Mouse (Mus musculus): ENCODE data around the gene Prpf18. TPM values are rescaled to one million over a fixed set of nuclear protein-coding genes. Genes with fewer than 3 reads are reported as not detected.

Gene Prpf18
- total RNA-seq, 2 experiments from 2014 or later = 49.6 to 49.7 TPM

DNA sequence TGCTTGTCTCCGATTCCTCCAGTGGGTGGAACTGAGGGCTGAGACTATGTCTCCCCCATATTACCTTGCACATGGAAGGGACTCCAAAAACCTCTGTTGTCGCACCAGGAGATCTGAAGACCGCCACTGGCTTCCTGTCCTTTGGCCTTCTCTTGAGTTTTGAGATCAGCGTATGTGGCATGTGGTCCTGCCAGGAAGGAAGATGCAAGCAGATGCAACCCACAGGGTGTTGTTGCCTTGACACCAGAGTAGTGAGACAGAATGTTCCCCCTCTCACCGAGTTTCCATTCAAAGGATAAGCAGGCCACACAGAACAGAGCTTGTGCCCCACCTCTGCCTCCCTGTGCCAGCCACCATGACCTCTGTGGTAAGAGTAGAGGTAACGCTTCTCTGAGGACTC is 71.2 kb downstream of the Prpf18 start:
- intact Hi-C loops (cut with DNase I) = no loop called here
- DNase-seq (ENCODE audit: low spot score in 2 of 2) = no peak

DNA sequence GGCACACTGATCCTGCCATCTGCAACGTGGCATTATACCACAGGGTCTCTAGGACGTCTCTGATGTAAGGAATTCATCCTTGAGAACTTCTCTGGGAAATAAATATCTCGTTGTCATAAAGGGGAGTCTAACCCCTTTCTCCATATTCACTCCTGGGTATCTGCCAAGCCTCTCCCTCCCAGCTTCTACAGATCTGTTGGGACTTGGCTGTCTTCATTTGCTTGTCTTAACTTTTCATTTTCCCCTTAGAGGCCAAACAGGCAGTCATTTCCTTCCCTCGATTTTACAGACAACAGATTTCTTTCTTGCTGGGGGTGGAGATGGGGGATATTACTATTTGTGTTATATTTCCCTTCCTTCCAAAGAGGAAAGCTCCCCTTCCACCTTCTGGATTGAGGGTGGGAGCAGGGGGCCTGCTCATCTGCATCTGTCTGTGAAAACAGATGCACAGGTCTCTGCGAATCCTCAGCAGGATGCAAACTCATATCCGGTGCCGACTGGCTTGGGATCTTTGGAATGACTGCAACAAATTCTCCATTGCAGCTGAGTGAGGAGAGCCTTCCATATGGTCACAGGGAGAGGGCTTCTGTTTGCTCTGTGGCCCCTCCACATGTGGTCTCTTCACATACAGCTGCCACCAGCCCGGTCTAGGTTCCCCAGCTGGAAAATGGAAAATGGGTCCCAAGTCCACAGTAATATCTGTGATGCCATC is 72.4 kb downstream of the Prpf18 start:
- no peak for DNase-seq (ENCODE audit: low spot score in 2 of 2)
- intact Hi-C loops (cut with DNase I) = no loop called here

DNA sequence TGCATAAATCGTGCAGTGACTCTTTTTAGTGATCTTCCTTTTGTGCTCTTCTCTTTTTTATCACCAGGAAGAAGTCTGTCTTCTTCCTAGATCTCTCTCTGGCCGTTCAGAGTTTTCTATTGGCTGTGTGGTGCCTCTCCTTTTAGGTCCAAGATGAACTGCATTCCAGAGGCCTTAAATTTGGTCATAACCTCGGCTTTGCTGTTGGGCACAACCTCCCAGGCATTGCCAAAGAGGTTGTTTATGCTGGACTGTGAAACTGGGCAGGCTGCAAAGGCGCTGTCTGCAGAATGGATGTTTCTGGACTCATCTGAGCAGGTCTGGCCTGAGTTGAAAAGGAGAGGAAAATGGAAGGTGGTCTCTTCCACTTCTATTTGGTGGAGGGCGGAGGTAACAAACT is 73.6 kb downstream of the Prpf18 start:
- intact Hi-C loops (cut with DNase I) = no loop called here
- no peak for DNase-seq (ENCODE audit: low spot score in 2 of 2)

DNA sequence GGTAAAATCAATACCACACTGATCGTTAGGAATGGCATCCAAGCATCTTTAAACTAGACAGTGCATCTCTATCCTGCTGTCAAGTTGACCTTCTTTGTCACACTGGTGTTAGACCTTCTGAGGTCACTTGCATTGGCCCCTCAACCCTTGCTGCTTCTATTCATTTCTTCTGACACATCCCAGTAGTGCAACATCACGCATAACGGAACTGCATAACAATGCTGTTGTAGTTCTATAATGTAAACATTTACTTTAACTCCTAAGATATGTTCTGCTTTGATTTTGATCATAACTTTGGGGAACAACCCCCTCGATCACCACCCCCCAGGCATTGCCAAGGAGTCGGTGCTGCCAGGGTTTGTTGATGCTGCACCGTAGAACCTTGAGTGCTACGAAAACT is 75.9 kb downstream of the Prpf18 start:
- intact Hi-C loops (cut with DNase I) = no loop called here
- DNase-seq (ENCODE audit: low spot score in 2 of 2) = no peak

DNA sequence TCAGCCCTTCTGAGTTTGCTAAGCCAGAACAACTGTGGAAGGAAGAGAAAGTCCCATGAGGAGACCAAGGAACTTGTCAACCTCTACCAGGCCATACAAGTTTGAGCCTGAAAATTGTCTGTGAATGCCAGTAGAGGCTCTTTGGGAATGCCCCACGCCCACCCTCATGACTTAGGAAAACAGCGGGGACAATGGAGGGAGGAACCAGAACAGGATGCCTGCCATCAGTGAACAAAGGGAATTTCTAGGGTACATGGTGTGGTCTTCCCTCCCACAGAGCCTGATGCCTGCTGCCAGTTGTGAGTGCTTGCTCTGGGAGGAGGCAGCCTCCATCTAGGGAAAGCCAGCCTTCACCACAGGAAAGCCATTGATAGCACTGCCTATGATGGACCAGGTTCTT is 76.8 kb downstream of the Prpf18 start:
- no peak for DNase-seq (ENCODE audit: low spot score in 2 of 2)

DNA sequence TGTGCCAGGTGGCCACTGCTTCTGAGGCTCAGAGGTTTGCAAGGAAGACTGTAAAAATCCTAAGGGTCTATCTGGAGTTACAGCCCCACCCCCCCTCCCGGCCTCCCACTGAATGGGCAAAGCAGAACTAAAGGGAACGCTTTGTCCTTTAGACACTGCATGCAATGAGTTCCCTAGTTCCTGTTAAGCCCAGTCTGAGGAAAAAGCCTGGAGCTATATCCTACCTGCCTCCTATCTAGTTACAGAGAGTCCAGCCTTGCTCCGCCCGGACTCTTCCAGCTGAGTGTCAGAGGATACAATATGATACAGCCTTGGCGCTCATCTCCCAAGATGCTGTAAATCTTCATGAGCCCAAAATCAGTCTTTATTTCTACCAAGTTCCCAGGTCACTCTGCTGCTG is 77.7 kb downstream of the Prpf18 start:
- intact Hi-C loops (cut with DNase I) = no loop called here
- no peak for DNase-seq (ENCODE audit: low spot score in 2 of 2)

More for the DNA sequence above, 76.8 kb downstream of the Prpf18 start:
- intact Hi-C loops (cut with DNase I) = no loop called here

DNA sequence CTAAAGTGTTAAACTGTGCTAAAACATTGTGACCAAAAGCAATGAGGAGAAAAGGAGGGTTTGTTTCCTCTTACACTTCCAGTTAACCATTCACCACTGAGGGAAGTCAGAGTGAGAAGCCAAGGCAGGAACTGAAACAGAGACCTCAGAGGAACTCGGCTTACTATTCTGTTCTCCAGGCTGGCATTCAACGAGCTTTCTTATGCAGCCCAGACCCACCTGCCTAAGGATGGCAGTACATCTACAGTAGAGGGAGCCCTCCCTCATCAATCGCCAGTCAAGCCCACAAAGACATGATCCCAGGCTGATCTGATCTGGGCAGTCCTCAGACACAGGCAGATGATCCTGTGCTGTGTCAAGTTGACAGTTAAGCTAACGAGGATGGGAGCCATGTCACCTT is 78.5 kb downstream of the Prpf18 start:
- intact Hi-C loops (cut with DNase I) = no loop called here
- no peak for DNase-seq (ENCODE audit: low spot score in 2 of 2)

DNA sequence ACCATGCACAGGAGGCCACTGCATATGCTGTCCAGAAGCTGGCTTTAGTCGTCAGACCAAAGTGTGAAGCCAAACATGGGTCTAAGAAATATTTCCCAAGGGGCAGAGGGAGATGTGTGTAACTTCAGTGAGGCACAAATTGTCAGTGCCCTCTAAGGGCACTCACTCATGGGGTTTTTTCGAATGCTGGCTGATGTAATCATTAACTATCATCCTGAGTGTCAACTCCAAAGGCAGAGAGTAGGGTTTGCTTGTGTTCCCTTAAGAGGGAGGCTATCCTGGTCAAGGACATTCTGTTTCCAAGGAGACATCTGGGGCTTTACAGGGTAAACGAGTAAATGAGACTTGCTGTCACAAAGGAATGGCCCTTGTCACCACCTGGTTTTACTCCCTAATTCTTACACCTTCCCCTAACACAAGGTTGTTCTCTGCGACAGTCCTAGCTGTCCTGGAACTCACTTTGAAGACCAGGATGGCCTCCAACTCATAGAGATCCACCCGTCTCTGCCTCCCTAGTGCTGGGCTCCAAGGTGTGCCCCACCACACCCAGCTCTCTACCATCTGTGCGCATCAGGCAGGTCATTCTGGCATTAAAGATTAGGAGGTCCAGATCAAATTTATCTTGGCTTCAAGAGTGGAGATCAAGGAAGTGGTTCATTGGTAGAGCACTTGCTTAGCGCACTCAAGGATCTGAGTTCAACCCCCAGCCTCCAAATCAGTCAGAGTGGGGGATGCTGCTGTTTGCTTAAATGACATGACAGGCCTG is 79.2 kb downstream of the Prpf18 start:
- DNase-seq (ENCODE audit: low spot score in 2 of 2) = no peak
- intact Hi-C loops (cut with DNase I) = no loop called here

Other genes starting within 250 kb of the Prpf18 start
- gene Bend7, start 65.7 kb upstream of the Prpf18 start, total RNA-seq (2021) = 1 to 10 TPM; 2.5 to 3.5 TPM
- gene Sephs1, start 229.5 kb upstream of the Prpf18 start, total RNA-seq (2021) = 10 to 100 TPM; 21.2 to 23.1 TPM

All from left cerebral cortex, postnatal 25 days (tissue).